Mouse (Mus musculus): ENCODE data around the gene Pramel1.

- TF ChIP-seq POLR2A (IDR thresholded peaks at IDR 0.05; ENCODE audit: insufficient read depth, low read length) (no peak), CTCF (IDR thresholded peaks at IDR 0.05; ENCODE audit: low read depth, low read length) (no peak), EP300 (IDR thresholded peaks at IDR 0.05; ENCODE audit: insufficient read depth, low read depth, low read length) (no peak)
Observed at GRCm38 (mm10) chr4:143361520-143361919, 32.7 kb upstream of the Pramel1 start.

Measured in ES-Bruce4 (cell line).